Mouse (Mus musculus): ENCODE results near the gene Manbal.

The Manbal gene

DNA sequence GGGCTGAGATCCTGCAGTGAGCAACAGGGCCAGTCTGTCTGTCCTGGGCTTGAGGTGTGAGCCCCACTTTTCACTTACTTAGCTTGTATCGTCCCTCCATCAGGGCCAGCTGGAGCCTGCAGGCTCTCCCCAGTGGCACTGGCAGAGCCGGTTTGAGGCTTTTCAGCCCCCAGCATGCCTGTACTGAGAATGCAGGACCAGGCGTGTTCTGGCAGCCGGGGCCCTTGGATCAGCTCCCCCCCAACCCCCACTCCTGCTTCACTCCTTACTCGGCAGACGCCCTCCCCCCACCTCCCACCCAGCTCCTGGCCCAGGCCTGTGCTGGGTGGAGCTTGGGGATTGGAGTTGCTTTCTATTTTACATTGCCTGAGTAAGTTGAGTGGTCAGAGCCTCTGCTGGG lies 67.1 kb downstream of the Manbal start:
- no peak for DNase-seq (ENCODE audit: low read depth)

DNA sequence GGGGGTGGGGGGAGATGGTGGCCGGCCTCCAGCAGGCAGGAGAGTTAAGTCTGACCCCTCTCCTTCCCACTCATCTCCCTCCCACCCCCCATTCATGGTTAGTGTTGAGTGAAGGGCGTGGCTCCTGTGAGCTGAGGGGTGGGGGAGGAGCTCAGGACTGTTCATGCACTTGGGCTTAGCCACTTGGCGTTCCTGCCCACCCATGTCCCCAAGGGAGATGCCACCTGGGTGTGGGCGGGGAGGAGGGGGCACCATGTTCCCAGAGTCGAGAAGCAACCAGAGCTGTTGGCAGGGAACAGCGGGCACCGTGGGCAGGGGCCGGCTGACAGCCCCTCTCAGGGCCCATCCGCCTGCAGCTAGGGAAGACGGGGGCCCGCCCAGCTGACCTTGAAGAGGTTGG lies 69.1 kb downstream of the Manbal start:
- DNase-seq (ENCODE audit: low read depth): no peak

DNA sequence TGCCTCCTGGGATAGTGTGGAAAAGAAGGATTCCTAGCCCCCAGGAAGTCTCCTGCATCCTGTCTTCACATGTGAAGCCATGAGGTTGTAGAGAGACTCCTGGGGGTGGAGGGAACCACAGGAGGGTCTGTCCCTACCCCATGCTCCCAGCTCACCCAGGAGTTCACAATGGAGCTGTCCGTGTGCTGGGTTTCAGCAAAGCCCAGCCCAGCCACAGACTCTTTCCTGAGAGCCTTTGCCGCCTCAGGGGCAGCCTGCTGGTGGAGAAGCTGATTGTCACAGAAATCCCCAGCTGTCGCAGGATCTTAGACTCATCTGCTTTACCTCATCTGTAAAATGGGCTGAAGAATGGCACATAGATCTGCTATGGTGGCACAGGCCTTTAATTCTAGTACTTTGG lies 69.7 kb downstream of the Manbal start:
- no peak for DNase-seq (ENCODE audit: low read depth)

DNA sequence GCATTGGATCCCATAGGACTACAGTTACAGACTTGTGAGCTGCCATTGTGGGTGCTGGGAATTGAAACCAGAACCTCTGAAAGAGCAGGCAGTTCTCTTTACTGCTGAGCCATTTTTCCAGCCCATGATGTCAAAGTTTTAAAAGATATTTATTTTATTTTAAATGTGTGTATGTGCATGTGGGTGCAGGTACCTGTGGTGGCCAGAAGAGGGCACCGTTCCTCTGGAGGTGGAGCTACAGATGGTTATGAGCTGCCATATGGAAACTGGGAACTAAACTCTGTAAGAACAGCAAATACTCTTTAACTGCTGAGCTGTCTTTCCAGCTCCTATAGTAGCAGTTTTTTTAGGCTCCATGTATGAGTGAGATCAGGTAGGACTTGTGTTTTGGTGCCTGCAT lies 74.0 kb downstream of the Manbal start:
- no peak for DNase-seq (ENCODE audit: low read depth)
